Mouse (Mus musculus): ENCODE data around the gene Trim32. TPM values are rescaled to one million over a fixed set of nuclear protein-coding genes. Genes with fewer than 3 reads are reported as not detected.

The Trim32 gene
- polyA plus RNA-seq, 1 experiment from 2014 or later: 66.1 TPM

DNA sequence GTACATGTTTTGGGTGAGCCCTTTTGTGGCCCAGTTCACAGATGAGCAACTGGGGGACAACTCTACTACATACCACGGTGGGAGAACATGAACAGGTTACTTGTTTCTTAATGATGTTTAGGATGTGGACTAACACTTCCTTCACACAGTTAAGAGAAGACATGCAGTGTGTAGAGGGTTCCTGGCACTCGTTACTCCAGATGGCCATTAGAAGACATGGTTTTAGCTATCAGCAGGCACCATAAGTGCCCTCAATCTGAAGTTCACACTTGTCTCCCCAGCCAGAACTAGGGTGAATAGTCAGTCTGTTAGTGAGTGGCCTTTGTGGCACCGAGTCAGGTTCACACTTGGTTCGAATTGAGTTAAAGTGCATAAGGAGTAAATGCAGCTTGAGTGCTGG, 3.3 kb downstream of the Trim32 start:
- DNase-seq (ENCODE audit: low spot score): no peak
- no peak overlapping the region for H3K27ac ChIP-seq (replicated peaks; ENCODE audit: low read depth, low read length)

DNA sequence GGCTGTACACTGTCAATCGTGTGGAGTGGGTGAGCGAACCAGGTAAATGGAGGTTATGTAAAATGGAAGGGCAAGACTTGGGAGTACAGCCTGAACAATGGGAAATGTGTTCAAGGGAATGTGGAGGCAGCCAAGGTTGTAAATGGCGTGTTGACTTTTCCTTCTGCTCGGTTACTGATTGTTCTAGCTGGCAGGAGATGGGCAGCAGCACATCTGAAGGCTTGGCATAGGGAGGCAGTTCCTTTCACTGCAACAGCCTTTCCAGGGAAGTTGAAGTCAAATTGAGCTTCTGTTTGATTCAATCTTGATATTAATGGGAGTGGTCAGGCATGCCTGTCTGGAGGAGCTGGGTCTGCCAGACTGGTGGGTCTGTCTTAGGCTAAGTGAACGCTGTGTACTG, 5.5 kb downstream of the Trim32 start:
- no peak for ATAC-seq (replicated peaks; ENCODE audit: insufficient number of reproducible peaks, low FRiP score, low TSS enrichment, low read depth)
- DNase-seq (ENCODE audit: low spot score): no peak

More for the DNA sequence above, 3.3 kb downstream of the Trim32 start:
- Histone ChIP-seq H3K4me3 (ENCODE audit: low read depth, low read length) (no peak overlapping the region), H3K27me3 (ENCODE audit: control insufficient read depth, insufficient read depth, low read length) (no peaks in the 10 kb centered on the region), H3K4me1 (ENCODE audit: control insufficient read depth, insufficient read depth, low read length) (no peaks in the 10 kb centered on the region), H3K4me2 (ENCODE audit: low read depth, low read length) (no peak overlapping the region), H3K36me3 (replicated peaks; ENCODE audit: control insufficient read depth, insufficient read depth, low read depth, low read length) (peaks cover 1% of the 10 kb centered on the region), H3K9ac (replicated peaks; ENCODE audit: low read length) (no peak overlapping the region), H3K9me3 (replicated peaks; ENCODE audit: control insufficient read depth, low read length) (no peaks in the 10 kb centered on the region)
- no peak for ATAC-seq (replicated peaks; ENCODE audit: insufficient number of reproducible peaks, low FRiP score, low TSS enrichment, low read depth)
- WGBS: 89% methylated on average over 4 of the region's 4 CpGs

DNA sequence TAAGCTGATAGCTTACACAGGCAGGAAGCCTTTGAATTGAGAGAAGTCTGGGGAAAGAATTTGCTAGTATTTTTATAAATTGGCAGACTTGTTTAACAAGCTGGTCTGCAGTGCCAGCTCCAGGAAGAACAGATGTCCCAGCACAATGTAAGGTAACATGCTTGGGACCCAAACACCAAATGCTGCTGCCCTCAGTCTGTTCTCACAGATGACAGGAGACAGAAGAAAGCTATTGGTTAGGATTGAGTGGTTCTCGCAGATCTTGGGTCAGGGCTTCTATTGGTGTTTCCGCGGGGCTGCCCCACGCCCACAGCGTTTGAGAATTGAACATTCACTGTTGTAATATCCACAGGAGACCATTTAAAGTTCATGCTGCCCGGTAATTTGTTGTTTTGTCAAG, 6.1 kb downstream of the Trim32 start:
- H3K36me3 ChIP-seq (replicated peaks; ENCODE audit: control insufficient read depth, insufficient read depth, low read depth, low read length): peaks cover 22% of the 10 kb centered on the region

More for the DNA sequence above, 5.5 kb downstream of the Trim32 start:
- no peaks in the 10 kb centered on the region for H3K9me3 ChIP-seq (replicated peaks; ENCODE audit: control insufficient read depth, low read length)
- no peaks in the 10 kb centered on the region for H3K4me1 ChIP-seq (ENCODE audit: control insufficient read depth, insufficient read depth, low read length)
- no peak overlapping the region for H3K27ac ChIP-seq (replicated peaks; ENCODE audit: low read depth, low read length)
- no peak overlapping the region for H3K9ac ChIP-seq (replicated peaks; ENCODE audit: low read length)
- H3K4me3 ChIP-seq (ENCODE audit: low read depth, low read length): no peak overlapping the region
- no peak overlapping the region for H3K4me2 ChIP-seq (ENCODE audit: low read depth, low read length)
- no peaks in the 10 kb centered on the region for H3K27me3 ChIP-seq (ENCODE audit: control insufficient read depth, insufficient read depth, low read length)
- 91% methylated on average over 5 of the region's 5 CpGs for WGBS
- peaks cover 22% of the 10 kb centered on the region for H3K36me3 ChIP-seq (replicated peaks; ENCODE audit: control insufficient read depth, insufficient read depth, low read depth, low read length)

DNA sequence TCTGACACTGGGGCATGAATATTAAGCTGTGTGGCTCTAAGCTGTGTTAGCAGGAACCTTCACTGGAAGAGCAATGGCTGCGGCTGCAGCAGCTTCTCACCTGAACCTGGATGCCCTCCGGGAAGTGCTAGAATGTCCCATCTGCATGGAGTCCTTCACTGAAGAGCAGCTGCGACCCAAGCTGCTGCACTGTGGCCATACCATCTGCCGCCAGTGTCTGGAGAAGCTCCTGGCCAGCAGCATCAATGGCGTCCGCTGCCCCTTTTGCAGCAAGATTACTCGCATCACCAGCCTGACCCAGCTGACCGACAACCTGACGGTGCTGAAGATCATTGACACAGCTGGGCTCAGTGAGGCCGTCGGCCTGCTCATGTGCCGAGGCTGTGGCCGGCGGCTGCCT, 8.3 kb downstream of the Trim32 start:
- Histone ChIP-seq H3K4me1 (ENCODE audit: control insufficient read depth, insufficient read depth, low read length) (no peaks in the 10 kb centered on the region), H3K36me3 (replicated peaks; ENCODE audit: control insufficient read depth, insufficient read depth, low read depth, low read length) (peaks cover 22% of the 10 kb centered on the region), H3K4me3 (ENCODE audit: low read depth, low read length) (no peak overlapping the region), H3K27ac (replicated peaks; ENCODE audit: low read depth, low read length) (no peak overlapping the region), H3K9ac (replicated peaks; ENCODE audit: low read length) (no peak overlapping the region), H3K9me3 (replicated peaks; ENCODE audit: control insufficient read depth, low read length) (no peaks in the 10 kb centered on the region), H3K27me3 (ENCODE audit: control insufficient read depth, insufficient read depth, low read length) (no peaks in the 10 kb centered on the region), H3K4me2 (ENCODE audit: low read depth, low read length) (no peak overlapping the region)
- ATAC-seq (replicated peaks; ENCODE audit: insufficient number of reproducible peaks, low FRiP score, low TSS enrichment, low read depth): no peak
- WGBS: 92% methylated on average over 14 of the region's 14 CpGs
- DNase-seq (ENCODE audit: low spot score): no peak

More for the DNA sequence above, 6.1 kb downstream of the Trim32 start:
- ATAC-seq (replicated peaks; ENCODE audit: insufficient number of reproducible peaks, low FRiP score, low TSS enrichment, low read depth) (no peak), DNase-seq (ENCODE audit: low spot score) (no peak)
- no peak overlapping the region for H3K4me2 ChIP-seq (ENCODE audit: low read depth, low read length)
- no peak overlapping the region for H3K27ac ChIP-seq (replicated peaks; ENCODE audit: low read depth, low read length)
- H3K27me3 ChIP-seq (ENCODE audit: control insufficient read depth, insufficient read depth, low read length): no peaks in the 10 kb centered on the region
- H3K4me1 ChIP-seq (ENCODE audit: control insufficient read depth, insufficient read depth, low read length): no peaks in the 10 kb centered on the region
- H3K9me3 ChIP-seq (replicated peaks; ENCODE audit: control insufficient read depth, low read length): no peaks in the 10 kb centered on the region
- 81% methylated on average over 6 of the region's 6 CpGs for WGBS
- no peak overlapping the region for H3K9ac ChIP-seq (replicated peaks; ENCODE audit: low read length)
- no peak overlapping the region for H3K4me3 ChIP-seq (ENCODE audit: low read depth, low read length)

DNA sequence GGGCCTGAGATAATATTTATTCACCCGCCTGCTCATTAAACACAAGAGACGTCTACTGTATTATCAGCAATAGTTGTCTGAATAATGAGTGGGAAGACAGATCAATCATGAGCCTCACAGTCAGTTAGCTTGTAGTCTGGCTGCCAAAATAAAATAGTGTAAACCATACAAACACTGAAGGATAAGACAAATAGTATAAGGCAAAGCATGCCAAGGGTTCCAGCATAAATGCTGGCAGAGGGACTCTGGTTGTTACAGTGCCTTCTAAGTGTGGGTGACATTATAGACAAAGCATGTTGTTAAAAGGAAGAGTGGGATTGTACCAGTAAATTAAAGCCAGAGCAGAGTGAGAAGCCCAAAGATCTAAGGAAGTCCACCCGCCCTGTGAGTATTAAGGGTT, 15.3 kb downstream of the Trim32 start:
- 83% methylated on average over 3 of the region's 3 CpGs for WGBS
- no peak for ATAC-seq (replicated peaks; ENCODE audit: insufficient number of reproducible peaks, low FRiP score, low TSS enrichment, low read depth)

DNA sequence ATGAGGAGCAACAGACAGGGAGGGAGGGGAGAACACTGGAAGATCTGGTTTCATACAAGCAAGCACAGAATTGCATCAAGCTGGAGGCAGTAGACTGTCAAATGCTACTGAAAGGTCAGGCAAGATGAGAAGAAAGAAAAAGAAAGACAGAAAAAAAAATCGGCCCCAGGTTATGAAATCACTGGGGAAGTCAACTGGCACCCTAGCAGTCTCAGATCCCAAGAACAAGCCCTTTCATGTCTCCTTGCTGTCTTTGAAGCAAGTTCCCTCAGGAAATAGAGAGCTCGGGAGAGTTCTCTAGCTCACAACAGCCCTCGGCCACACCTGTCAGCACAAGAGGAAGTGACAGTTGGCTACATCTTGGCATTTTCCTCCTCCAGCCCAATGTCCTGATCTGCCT, 33.4 kb downstream of the Trim32 start:
- 58% methylated on average over 3 of the region's 3 CpGs for WGBS
- H3K36me3 ChIP-seq (replicated peaks; ENCODE audit: control insufficient read depth, insufficient read depth, low read depth, low read length): no peaks in the 10 kb centered on the region
- H3K27me3 ChIP-seq (ENCODE audit: control insufficient read depth, insufficient read depth, low read length): no peaks in the 10 kb centered on the region
- no peaks in the 10 kb centered on the region for H3K4me1 ChIP-seq (ENCODE audit: control insufficient read depth, insufficient read depth, low read length)
- H3K4me3 ChIP-seq (ENCODE audit: low read depth, low read length): no peak overlapping the region
- H3K27ac ChIP-seq (replicated peaks; ENCODE audit: low read depth, low read length): no peak overlapping the region
- H3K9ac ChIP-seq (replicated peaks; ENCODE audit: low read length): no peak overlapping the region
- H3K4me2 ChIP-seq (ENCODE audit: low read depth, low read length): no peak overlapping the region
- no peak for ATAC-seq (replicated peaks; ENCODE audit: insufficient number of reproducible peaks, low FRiP score, low TSS enrichment, low read depth)
- H3K9me3 ChIP-seq (replicated peaks; ENCODE audit: control insufficient read depth, low read length): no peaks in the 10 kb centered on the region; the same call in 1 of the 2 replicates
- peak; percentile 26 for DNase-seq (ENCODE audit: low spot score)

More for the DNA sequence above, 15.3 kb downstream of the Trim32 start:
- Histone ChIP-seq H3K9me3 (replicated peaks; ENCODE audit: control insufficient read depth, low read length) (no peaks in the 10 kb centered on the region), H3K27ac (replicated peaks; ENCODE audit: low read depth, low read length) (no peak overlapping the region), H3K4me1 (ENCODE audit: control insufficient read depth, insufficient read depth, low read length) (no peaks in the 10 kb centered on the region), H3K4me3 (ENCODE audit: low read depth, low read length) (no peak overlapping the region), H3K36me3 (replicated peaks; ENCODE audit: control insufficient read depth, insufficient read depth, low read depth, low read length) (no peaks in the 10 kb centered on the region; the same call in 1 of the 2 replicates), H3K9ac (replicated peaks; ENCODE audit: low read length) (no peak overlapping the region), H3K4me2 (ENCODE audit: low read depth, low read length) (no peak overlapping the region), H3K27me3 (ENCODE audit: control insufficient read depth, insufficient read depth, low read length) (no peaks in the 10 kb centered on the region)
- no peak for DNase-seq (ENCODE audit: low spot score)

DNA sequence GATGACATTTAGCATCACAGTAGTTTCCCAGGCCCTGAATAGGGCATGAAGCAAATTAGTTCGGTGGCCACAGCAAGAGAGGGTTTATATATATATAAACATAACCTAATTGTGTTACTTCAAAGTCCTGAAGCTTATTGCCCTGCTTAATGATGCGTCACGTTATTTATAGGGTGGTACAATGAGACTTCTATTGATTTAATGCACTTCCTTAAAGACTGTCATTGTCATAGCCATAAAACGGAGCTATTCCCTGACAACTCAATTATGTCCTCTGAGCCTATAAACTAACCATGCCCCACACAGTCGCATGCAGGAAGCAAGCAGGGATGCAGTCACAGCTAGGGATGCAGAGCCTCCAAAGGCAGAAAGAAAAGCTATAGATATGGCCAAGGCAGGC, 37.8 kb downstream of the Trim32 start:
- ATAC-seq (replicated peaks; ENCODE audit: insufficient number of reproducible peaks, low FRiP score, low TSS enrichment, low read depth) (no peak), DNase-seq (ENCODE audit: low spot score) (no peak)
- no peaks in the 10 kb centered on the region for H3K4me1 ChIP-seq (ENCODE audit: control insufficient read depth, insufficient read depth, low read length)
- no peak overlapping the region for H3K4me3 ChIP-seq (ENCODE audit: low read depth, low read length)
- H3K36me3 ChIP-seq (replicated peaks; ENCODE audit: control insufficient read depth, insufficient read depth, low read depth, low read length): no peaks in the 10 kb centered on the region
- no peaks in the 10 kb centered on the region for H3K27me3 ChIP-seq (ENCODE audit: control insufficient read depth, insufficient read depth, low read length)
- no peaks in the 10 kb centered on the region; the same call in 1 of the 2 replicates for H3K9me3 ChIP-seq (replicated peaks; ENCODE audit: control insufficient read depth, low read length)
- H3K27ac ChIP-seq (replicated peaks; ENCODE audit: low read depth, low read length): no peak overlapping the region
- no peak overlapping the region for H3K4me2 ChIP-seq (ENCODE audit: low read depth, low read length)
- H3K9ac ChIP-seq (replicated peaks; ENCODE audit: low read length): no peak overlapping the region
- WGBS: 80% methylated on average over 5 of the region's 5 CpGs

DNA sequence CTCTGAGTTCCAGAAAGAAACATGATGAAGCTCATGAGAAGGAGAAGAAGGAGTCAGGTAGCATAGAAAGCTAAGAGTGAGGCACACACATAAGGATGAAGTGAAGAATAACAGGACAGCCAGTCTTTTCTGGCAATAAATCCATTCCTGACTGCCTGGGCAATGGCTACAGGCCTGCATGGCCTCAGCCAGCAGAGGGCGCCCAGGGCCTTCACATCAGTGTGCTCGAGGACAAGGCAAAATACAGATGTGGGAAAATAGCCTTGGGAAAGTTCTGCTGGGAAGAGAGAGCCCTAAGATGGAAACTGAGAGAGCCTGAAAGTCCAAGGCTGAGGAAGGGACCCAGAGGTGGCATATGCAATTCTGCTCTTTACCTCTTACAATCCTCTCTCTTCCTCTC, 49.9 kb downstream of the Trim32 start:
- Histone ChIP-seq H3K36me3 (replicated peaks; ENCODE audit: control insufficient read depth, insufficient read depth, low read depth, low read length) (no peaks in the 10 kb centered on the region), H3K4me3 (ENCODE audit: low read depth, low read length) (no peak overlapping the region), H3K27me3 (ENCODE audit: control insufficient read depth, insufficient read depth, low read length) (no peaks in the 10 kb centered on the region), H3K4me1 (ENCODE audit: control insufficient read depth, insufficient read depth, low read length) (no peaks in the 10 kb centered on the region), H3K4me2 (ENCODE audit: low read depth, low read length) (no peak overlapping the region), H3K27ac (replicated peaks; ENCODE audit: low read depth, low read length) (no peak overlapping the region), H3K9ac (replicated peaks; ENCODE audit: low read length) (no peak overlapping the region), H3K9me3 (replicated peaks; ENCODE audit: control insufficient read depth, low read length) (no peaks in the 10 kb centered on the region)
- DNase-seq (ENCODE audit: low spot score): peak; percentile 89
- 0% methylated on average over 2 of the region's 2 CpGs for WGBS
- 0 out of 2 replicates have a peak, but pooled peaks have one; percentile 72 for ATAC-seq (replicated peaks; ENCODE audit: insufficient number of reproducible peaks, low FRiP score, low TSS enrichment, low read depth)

All from embryonic facial prominence, embryonic 11.5 days (tissue).